Mouse (Mus musculus) adipocyte (in vitro differentiated cells): Measurements from ENCODE around the gene Lim2.
"Not testable (repeated sequence)": the region's sequence is repeated elsewhere in the genome, so short reads cannot be mapped to it uniquely, and the experiment has no call there.

Experiments
- DNase-seq: peaks from one replicate; pipeline ENCODE4 v3.0.0-alpha.2; 2016; ENCODE audit warnings: low spot score

Gene Lim2

DNA sequence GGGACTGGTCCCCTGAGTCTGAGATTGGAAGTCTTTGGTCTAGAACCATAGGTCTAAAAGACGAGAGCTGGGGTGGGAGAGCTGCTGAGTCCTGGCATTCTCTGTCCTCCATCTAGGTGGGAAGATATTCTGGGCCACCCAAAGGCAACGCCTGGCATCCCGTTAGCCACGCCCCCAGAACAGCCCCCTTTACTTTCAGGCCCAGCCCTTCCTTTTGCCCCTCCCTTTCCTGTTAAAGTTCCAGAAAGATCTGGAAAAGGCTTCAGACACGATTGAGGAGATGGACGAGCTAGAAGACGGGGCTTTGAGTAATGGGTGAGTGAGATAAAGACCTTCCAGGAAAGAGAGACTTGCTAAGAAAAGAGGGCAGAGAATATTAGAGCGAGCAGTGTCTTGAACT lies at the start of gene Lim2:
Gene Lim2, plus strand, starts transcription at position 265 of the 400 bp plus-strand sequence.
- DNase-seq: no peak

DNA sequence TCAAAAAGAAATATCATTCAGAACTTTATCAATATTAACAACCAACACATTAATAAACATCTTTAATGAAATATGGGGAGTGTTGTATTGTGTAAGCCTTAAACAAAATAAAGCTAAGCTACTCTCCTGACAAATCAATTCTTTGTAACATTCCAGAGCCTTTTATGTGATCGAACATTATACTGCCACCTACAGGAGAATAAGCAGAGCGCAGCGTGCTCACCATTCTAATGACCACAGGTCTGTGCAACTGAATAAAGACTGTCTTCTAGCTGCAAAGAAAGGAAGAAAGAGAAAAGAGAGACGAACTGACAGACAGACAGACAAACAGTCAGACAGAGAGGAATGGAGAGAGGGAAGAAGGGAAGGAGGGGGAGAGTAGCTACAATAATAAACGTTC lies 49.2 kb upstream of the Lim2 start:
- peak; percentile 64 for DNase-seq

DNA sequence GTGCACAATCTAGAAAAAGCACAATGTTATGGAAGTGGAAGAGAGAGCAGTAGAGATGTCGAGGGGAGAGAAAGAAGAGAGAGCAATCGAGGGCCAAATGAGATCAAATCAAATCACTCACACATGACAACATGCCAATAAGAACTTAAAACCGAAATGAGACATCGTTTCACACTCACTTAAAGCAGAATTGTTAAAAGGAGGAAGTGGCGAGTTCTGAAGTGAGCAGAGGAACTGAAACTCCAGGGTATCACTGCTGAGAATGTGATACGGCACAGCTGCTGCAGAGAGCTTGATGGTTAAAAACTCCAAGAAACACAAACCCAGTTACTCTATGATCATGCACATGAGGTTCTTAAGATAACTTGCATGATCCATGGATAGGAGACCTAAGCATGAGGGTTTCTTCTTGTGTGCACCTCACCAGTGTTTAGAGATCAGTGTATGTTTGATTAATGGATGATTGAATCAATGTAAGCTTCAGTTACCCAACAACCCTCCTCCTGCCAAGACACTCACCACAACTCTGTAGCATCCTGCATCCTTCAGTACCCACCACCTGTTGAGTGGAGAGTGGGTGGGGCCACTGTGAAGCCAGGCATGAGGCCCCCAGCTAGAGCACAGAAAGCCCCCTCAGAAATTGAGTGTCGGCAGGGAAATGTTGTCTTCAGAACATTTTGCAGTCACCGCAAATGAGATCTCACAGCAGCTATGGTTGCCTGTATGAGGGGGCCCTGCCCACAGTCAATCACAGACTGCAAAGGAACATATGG lies 34.9 kb upstream of the Lim2 start:
- DNase-seq: no peak

DNA sequence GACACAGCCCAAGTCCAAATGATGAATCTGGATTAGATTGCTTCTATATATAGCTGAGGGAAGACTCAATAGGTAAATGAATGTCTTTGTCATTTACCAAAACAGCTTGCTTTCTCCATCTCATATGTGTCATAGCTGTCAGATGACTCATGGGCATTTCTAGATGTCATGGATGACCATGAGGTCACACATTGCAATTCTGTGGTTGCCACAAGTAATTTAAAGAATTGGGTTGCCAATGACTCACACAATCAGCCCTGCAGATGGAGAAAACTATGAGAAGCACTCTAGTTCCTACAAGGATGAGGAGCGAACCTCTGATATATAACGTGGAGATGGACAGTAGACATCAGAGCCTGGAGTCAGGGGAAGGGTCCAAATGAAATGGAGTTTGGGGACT lies 28.0 kb upstream of the Lim2 start:
- DNase-seq: no peak

GRCm38 (mm10) chr7:43402718-43403117 lies 24.8 kb upstream of the Lim2 start:
- DNase-seq: no peak

DNA sequence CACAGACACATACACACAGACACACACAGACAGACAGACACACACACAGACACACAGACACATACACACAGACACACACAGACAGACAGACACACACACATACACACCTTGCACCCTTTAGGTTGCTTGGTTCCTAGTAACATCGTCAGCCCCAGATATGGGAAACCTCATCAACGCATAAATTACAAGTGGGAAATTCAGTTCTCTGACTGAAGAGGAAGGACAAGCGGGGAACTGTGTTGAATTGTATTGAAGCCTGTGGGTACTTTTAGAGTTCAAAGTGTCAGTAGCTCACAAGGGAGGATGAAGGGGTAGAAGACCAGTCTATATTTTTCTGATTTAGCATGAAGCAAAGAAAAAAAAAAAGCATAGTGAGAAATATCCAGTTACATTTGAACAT lies 19.9 kb upstream of the Lim2 start:
- no peak for DNase-seq

GRCm38 (mm10) chr7:43408131-43408553 lies 19.3 kb upstream of the Lim2 start, which contains the start of gene Siglecg:
Gene Siglecg (plus strand): TSS chr7:43408204.
- no peak for DNase-seq

GRCm38 (mm10) chr7:43409084-43409483 lies 18.4 kb upstream of the Lim2 start:
- no peak for DNase-seq

DNA sequence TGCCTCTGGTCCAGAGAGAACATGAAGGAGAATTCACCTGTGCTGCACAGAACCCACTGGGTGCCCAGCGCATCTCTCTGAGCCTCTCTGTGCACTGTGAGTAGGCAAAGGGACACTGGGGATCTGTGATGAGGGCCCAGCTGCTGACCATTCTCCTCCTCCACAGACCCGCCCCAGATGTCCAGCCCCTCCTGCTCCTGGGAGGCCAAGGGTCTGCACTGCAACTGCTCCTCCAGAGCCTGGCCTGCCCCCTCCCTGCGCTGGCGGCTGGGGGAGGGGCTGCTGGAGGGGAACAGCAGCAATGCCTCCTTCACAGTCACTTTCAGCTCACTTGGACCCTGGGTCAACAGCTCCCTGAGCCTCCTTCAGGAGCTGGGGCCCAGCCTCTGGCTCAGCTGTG lies 15.7 kb upstream of the Lim2 start:
- DNase-seq: not testable (repeated sequence)

DNA sequence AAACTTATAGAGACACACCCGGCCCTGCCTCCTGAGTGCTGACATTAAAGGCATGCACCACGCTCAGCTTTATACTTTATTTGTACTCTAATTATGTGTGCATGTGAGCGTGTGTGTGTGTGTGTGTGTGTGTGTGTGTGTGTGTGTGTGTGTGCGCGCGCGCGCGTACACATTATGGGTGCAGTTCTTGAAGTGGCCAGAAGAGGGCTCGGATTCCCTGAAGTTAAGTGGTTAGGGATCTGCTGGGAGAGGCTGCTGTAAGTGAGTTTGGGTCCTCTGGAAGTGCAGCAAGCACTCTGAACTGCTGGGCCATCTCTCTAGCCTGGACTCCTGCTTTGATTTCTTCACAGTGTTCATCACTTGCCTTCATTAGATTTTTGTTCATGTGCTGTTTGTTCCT lies 10.2 kb upstream of the Lim2 start:
- DNase-seq: no peak

- DNase-seq: peak; percentile 84
Measured at GRCm38 (mm10) chr7:43422995-43423617, 4.4 kb upstream of the Lim2 start.

DNA sequence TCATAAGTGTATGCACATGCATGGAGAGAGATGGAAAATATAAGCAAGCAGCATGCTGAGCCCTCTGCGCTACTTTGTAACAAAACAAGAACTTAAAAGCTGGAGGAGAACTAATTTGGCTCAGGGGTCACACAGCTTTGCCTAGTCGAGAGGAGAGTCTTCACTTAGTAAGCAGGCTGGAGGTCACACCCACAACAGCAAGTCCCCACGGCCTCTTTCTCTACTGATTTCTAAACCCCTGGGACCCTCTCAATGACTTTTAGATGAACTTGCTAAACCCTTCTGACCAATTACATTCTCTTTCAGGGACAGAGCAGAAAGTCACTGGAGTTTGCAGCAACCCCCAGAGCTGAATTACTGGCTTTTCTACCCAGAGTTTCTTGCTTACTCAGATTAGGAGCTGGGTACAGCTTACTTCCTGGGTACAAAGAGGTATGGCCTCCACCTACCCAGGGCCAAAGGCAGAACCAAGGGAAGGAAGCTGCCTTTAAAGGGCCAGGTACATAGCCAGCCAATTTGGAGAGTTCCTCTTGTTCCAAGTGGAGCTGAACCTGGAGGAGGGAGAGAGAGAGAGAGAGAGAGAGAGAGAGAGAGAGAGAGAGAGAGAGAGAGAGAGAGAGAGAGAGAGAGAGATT lies 3.4 kb upstream of the Lim2 start:
- DNase-seq: peak; percentile 72

DNA sequence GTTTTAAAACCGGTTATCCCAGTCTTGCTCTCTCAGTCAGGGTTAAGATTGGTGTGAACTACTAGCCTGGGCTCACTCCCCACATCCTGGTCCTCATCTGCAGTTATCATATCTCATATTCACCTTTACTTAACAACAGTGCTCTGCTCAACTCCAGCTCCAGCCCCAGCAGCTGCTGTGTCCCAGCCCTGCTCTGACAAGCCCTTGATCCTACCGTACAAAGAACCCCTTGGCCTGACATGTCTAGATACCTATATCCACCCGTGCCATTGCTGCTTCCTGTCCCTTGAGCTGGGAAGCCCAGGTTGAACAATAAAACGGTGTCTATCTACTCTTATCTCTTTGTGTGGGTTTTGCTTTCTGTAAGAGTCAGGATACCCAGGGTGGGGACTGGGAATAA lies 2.0 kb downstream of the Lim2 start:
- DNase-seq: no peak

DNA sequence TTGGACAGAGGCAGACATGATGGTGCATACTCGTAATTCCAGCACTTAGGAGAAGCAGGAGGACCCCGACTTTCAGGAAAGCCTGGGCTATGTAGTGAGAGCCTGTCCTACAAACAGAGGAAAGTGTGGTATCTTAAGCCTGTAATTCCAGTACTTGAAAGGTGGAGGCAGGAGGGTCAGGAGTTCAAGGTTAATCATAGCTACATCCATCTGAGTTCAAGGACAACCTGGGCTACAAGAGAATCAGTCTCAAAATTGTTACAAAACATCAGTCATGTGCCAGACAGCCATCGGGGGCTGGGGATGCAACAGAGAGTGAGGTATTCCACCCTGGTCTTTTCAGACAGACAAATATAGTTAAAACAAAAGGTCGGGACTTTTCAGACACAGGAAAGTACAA lies 5.4 kb downstream of the Lim2 start:
- no peak for DNase-seq

DNA sequence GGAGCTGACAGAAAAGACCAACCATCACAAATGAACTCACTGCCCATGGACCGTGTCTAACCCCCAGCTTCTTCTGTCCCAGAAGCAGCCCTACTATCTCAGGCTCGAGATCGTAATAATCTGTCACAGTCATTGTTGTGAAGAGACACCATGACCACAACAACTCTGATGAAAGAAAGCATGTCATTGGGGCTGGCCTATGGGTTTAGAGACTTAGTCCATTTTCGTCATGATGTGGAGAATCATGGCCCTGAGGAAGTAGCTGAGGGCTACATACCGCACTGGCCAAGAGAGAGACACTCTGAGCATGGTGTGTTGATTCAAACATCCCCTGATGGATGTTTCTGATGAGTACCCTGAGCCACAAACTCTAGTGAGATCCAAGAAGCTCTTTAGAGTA lies 7.2 kb downstream of the Lim2 start:
- DNase-seq: no peak

DNA sequence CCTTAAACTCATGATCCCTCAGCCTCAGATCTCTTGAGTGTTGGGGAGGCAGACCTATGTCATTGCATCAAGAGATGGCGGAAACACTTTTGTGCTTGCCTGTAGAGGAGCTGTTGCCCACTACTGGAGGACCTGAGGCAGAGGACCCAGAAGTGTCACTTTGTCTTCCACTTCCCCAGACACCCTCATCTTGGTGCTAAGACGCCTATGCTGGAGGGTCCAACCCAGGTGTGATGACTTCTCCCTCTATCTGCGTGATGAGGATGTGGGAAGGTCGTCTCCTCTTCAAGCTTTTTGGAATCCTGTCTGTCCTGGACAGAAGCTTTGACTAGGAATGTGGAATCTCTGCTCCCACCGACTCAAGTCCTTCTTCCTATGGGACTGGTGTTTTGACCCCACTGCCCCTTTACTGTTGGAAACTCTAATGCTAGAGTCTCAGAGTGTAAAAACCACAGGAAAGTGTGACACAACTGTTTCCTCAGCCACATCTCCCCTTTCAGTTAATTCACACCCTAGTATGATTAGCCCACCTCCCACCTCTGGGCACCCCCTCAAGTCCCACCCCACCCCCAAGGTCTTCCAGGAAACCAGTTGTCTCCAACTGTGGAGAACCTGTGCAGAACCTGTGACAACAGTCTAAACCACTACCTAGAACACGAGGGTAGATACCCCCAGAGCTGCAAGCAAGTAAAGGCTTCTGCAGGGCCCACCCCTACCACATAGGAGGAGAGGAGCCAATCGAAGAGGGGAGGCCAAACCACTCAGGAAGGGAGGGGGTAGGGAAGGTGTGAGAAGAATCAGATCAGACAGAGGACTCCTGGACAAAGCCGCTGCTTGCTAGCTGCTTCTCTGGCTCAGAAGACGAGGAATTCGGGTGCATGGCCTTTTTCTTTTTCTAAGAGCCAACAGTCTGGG lies 9.1 kb downstream of the Lim2 start, which contains the start of gene Nkg7:
Gene Nkg7, plus strand, starts transcription at position 733 of the 915 bp plus-strand sequence.
- no peak for DNase-seq

DNA sequence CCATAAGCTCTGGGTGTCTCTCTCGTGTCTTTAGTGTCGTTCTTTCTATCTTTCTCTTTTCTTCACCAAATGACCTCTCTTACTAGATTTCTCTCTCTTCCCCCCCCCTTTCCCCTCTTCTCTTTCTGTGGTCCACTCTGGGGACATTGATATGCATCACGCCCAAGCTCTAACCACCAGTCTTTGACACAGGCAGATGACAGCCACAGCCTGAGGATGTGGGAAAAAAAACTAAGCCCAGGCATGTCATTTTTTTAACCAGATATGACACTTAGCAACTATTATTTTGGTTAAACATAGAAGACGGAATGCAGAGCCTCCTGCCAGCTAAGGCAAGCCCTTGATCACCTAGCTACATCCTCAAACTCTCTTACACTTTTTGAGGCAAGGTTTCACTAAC lies 11.1 kb downstream of the Lim2 start:
- no peak for DNase-seq

DNA sequence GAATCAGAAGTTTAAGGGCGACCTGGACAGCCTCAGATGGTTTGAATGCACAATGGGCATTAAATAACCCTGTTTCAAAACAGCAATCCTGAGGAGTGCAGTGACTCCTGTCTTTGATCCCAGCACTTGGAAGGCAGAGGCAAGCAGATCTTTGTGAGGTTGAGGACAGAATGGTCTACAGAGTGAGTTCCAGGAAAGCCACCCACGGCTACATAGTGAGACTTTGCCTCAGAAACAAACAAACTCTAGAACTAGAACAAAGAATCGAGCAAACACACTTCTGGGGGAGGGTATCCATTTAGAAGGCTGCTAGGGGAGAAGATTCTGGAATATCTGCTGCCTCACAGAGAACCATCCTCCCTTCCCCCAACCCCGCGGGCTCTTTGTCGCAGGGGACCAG lies 13.0 kb downstream of the Lim2 start, which contains the start of gene Cldnd2:
Gene Cldnd2, plus strand, starts transcription at position 301 of the 400 bp plus-strand sequence.
- DNase-seq: no peak

DNA sequence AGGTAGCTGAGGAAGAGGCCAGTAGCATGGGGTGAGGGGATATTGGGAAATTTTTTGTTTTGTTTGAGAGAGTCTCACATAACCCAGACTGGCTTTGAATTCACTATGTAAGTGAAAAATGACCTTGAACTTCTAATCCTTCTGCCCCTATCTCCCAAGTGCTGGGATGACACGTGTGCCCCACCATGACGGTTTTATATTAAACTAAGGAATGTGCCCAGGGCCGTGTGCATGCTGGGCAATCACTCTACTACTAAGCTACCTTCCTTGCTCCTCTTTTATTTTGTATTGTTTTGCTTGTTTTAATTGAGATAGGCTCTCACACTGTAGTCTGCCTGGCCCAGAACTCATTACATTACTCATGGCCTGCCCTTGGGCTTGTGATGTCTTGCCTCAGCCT lies 13.6 kb downstream of the Lim2 start:
- no peak for DNase-seq

DNA sequence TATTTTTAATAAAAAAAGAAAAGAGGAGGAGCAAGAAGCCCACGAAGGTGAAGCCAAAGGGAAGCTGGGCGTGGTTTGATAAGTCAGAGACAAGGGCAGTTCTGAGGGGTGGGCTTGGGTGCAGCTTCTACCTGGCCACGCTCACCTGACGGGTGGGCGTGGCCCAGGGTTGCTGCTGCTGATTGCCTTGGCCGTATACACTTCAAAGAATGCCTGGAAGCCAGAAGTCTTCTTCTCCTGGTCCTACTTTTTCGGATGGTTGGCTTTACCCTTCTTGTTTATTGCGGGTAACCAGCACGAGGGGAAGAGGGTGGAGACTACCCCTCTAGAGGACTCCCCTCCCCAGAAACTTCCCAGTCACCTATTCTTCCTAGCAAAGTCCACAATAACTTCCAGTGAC lies 15.2 kb downstream of the Lim2 start:
- DNase-seq: no peak

DNA sequence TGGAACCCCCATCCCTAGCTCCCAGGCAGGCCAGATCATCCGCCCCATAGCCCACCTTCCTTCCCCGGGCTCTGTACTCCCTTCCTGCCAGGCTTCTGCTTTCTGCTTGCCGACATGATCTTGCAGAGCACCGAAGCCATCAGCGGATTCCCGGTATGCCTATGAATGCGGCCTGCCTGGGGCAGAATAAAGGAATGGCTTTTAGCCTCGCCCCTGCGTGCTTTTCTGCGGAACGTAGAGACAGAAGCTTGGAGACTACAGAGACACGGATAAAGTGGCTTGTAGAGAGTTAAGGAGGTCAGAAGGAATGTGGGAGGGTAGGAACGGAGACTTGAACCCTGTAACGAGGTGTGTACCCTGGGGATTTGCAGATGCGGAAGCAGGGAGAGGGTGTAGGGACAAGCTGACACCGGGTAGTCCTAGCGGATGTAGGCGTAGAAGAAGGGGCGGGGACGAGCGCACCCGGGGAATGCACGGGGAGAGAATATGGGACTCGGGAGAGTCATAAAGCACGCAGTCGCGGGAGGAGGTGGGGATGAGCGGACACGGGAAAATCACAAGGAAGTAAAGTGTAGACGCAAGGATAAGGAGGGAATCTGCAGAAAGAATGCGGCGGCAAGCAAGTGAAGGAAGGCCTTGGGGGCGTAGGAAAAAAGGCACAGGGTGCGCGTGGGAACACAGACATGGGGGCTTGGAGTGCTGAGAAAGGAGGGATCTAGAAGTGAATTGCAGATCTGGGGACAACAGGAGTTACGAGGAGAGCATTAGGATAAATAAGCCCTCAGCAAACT lies 15.9 kb downstream of the Lim2 start:
- DNase-seq: peak; percentile 82
